In genomic region chr1:192789828-192790227, GRCm38 (mm10) we compare ENCODE assay signal across 8 mouse cellular contexts. TPM values are rescaled to one million over a fixed set of nuclear protein-coding genes. Genes with fewer than 3 reads are reported as not detected.
DNase-seq lines count a peak whose midpoint lies in the region; ATAC-seq and TF ChIP-seq lines count a peak whose summit lies in the region.

No protein-coding gene starts in this region.

- peak; percentile 59; the same call in 1 of the 2 replicates for TF ChIP-seq EP300 in lung, postnatal 0 days (IDR thresholded peaks at IDR 0.05)

- H3K36me3 ChIP-seq in heart, embryonic 12.5 days, result no peaks in the 10 kb centered on the region
- no peaks in the 10 kb centered on the region for H3K36me3 ChIP-seq in lung, postnatal 0 days (ENCODE audit: insufficient read depth, low read length)
- no peaks in the 10 kb centered on the region for H3K36me3 ChIP-seq in liver, embryonic 11.5 days (ENCODE audit: control insufficient read depth, insufficient read depth, low read length)

- ATAC-seq in heart, embryonic 12.5 days (ENCODE audit: insufficient number of reproducible peaks, low FRiP score), result no peak
- peak; percentile 76 for ATAC-seq in lung, postnatal 0 days
- no peak for ATAC-seq in liver, embryonic 11.5 days (replicated peaks; ENCODE audit: low FRiP score)

- intact Hi-C loops in heart, postnatal 36 days (cut with DNase I), result loop anchor here (2.0 to 10.0 kb wide), 4 partner anchors 65 to 335 kb away; partner anchors contain the start of gene Sertad4

- no peak overlapping the region for H3K4me3 ChIP-seq in heart, embryonic 12.5 days
- no peak overlapping the region for H3K4me3 ChIP-seq in lung, postnatal 0 days (ENCODE audit: low read depth, low read length)
- H3K4me3 ChIP-seq in liver, embryonic 11.5 days (ENCODE audit: low read depth, low read length), result no peak overlapping the region

- no peaks in the 10 kb centered on the region for H3K9me3 ChIP-seq in heart, embryonic 12.5 days (replicated peaks)
- no peaks in the 10 kb centered on the region for H3K9me3 ChIP-seq in lung, postnatal 0 days (ENCODE audit: low read length)
- H3K9me3 ChIP-seq in liver, embryonic 11.5 days (ENCODE audit: control insufficient read depth, low read length), result no peaks in the 10 kb centered on the region

- H3K27me3 ChIP-seq in heart, embryonic 12.5 days (replicated peaks), result no peaks in the 10 kb centered on the region
- no peaks in the 10 kb centered on the region for H3K27me3 ChIP-seq in lung, postnatal 0 days (replicated peaks; ENCODE audit: insufficient read depth, low read length)
- H3K27me3 ChIP-seq in liver, embryonic 11.5 days (replicated peaks; ENCODE audit: control insufficient read depth, insufficient read depth, low read length), result no peaks in the 10 kb centered on the region

- no peak overlapping the region for H3K27ac ChIP-seq in heart, embryonic 12.5 days (ENCODE audit: poor library complexity, severe bottlenecking)
- no peak overlapping the region for H3K27ac ChIP-seq in lung, postnatal 0 days (ENCODE audit: low read length)
- H3K27ac ChIP-seq in liver, embryonic 11.5 days (ENCODE audit: low read depth, low read length), result no peak overlapping the region

- H3K9ac ChIP-seq in heart, embryonic 12.5 days, result no peak overlapping the region
- no peak overlapping the region for H3K9ac ChIP-seq in lung, postnatal 0 days (replicated peaks; ENCODE audit: low read depth)
- no peak overlapping the region for H3K9ac ChIP-seq in liver, embryonic 11.5 days (ENCODE audit: low read depth, low read length)

- H3K4me2 ChIP-seq in heart, embryonic 12.5 days, result no peak overlapping the region
- H3K4me2 ChIP-seq in lung, postnatal 0 days (replicated peaks; ENCODE audit: low read depth, low read length), result no peak overlapping the region
- no peak overlapping the region for H3K4me2 ChIP-seq in liver, embryonic 11.5 days

- H3K4me1 ChIP-seq in heart, embryonic 12.5 days (replicated peaks), result peaks cover 39% of the 10 kb centered on the region
- peaks cover 10% of the 10 kb centered on the region; the same call in 1 of the 2 replicates for H3K4me1 ChIP-seq in lung, postnatal 0 days (ENCODE audit: insufficient read depth, low read depth, low read length)
- peaks cover 6% of the 10 kb centered on the region for H3K4me1 ChIP-seq in liver, embryonic 11.5 days (replicated peaks; ENCODE audit: control insufficient read depth, insufficient read depth, low read length)

- no peak for TF ChIP-seq CTCF in lung, postnatal 0 days (IDR thresholded peaks at IDR 0.05)

- 72% methylated on average over 11 of the region's 11 CpGs for WGBS in heart, embryonic 12.5 days
- WGBS in lung, postnatal 0 days, result 54% methylated on average over 11 of the region's 11 CpGs
- WGBS in liver, embryonic 11.5 days, result 70% methylated on average over 11 of the region's 11 CpGs

- DNase-seq in heart, adult 11 months, result peak; percentile 98
- peak; percentile 95 for DNase-seq in fibroblast of lung, adult 2 months (ENCODE audit: low read depth)
- DNase-seq in heart, postnatal 36 days, result peak; percentile 58 to 67
- peak; percentile 90 for DNase-seq in lung, postnatal 0 days (ENCODE audit: low spot score)
- no peak for DNase-seq in adrenal gland, postnatal 14 days
- no peak for DNase-seq in liver, embryonic 11.5 days (ENCODE audit: low spot score)
- DNase-seq in thymus, postnatal 0 days (ENCODE audit: low spot score), result no peak

RNA-seq across cellular contexts. Expression of gene Hhat, which starts 18.8 kb away (rescaled TPM):
- polyA plus RNA-seq in heart, embryonic 12.5 days (2016; fragmentation: Nextera tagmentation; extraction: Ambion mirVana), result 6.7 and 10.2 TPM in 2 replicates
- 1 to 10 TPM; 2.1 to 2.4 TPM for total RNA-seq in heart, postnatal 36 days (2021)
- polyA plus RNA-seq in lung, postnatal 0 days (2015; fragmentation: Nextera tagmentation; extraction: Ambion mirVana), result 2.4 and 3.5 TPM in 2 replicates
- 4.6 TPM in 2 replicates for total RNA-seq in adrenal gland, postnatal 14 days (2021)
- 3.8 and 4.3 TPM in 2 replicates for polyA plus RNA-seq in liver, embryonic 11.5 days (2014; fragmentation: Nextera tagmentation; extraction: Ambion mirVana)
- polyA plus RNA-seq in thymus, postnatal 0 days (2015; fragmentation: Nextera tagmentation; extraction: Ambion mirVana), result 3.6 and 3.7 TPM in 2 replicates

Comparison
In these comparisons a context has a peak if more than half of its experiments do, and no peak if none do; other contexts are left out.
1. DNase-seq: peak in heart, adult 11 months (single experiment), fibroblast of lung, adult 2 months (single experiment), heart, postnatal 36 days (2 of 2) and lung, postnatal 0 days (single experiment); none in adrenal gland, postnatal 14 days (single experiment), liver, embryonic 11.5 days (single experiment) and thymus, postnatal 0 days (single experiment).